Mouse (Mus musculus) liver, embryonic 15.5 days (tissue): ENCODE data around the gene Ltbp1. TPM values are rescaled to one million over a fixed set of nuclear protein-coding genes. Genes with fewer than 3 reads are reported as not detected.

Source experiments
- ATAC-seq: fragments of 200-750 bp; cut with Nextera tagmentation; 2 replicates; pipeline ENCODE4 v1.8.0; 2017; ENCODE audit warnings: moderate number of reproducible peaks, mild to moderate bottlenecking, moderate library complexity; ENCODE audit not compliant: insufficient read depth
- H3K27ac ChIP-seq: fragments of 300-500 bp; sonication (generic); replicated peaks from 2 replicates; pipeline ENCODE4 v1.5.1; 2015; ENCODE audit warnings: mild to moderate bottlenecking, inconsistent platforms
- H3K27me3 ChIP-seq: fragments of 300-500 bp; sonication (generic); 2 replicates; pipeline ENCODE4 v1.6.1; 2015; ENCODE audit warnings: mild to moderate bottlenecking, inconsistent platforms
- H3K36me3 ChIP-seq: fragments of 300-500 bp; sonication (generic); replicated peaks from 2 replicates; pipeline ENCODE4 v1.6.1; 2015; ENCODE audit warnings: moderate library complexity, mild to moderate bottlenecking, inconsistent platforms
- H3K4me1 ChIP-seq: fragments of 300-500 bp; sonication (generic); replicated peaks from 2 replicates; pipeline ENCODE4 v1.6.1; 2015; ENCODE audit warnings: inconsistent platforms
- H3K4me2 ChIP-seq: fragments of 300-500 bp; sonication (generic); 2 replicates; pipeline ENCODE4 v1.6.1; 2015; ENCODE audit warnings: moderate library complexity, mild to moderate bottlenecking, inconsistent platforms
- H3K4me3 ChIP-seq: fragments of 300-500 bp; sonication (generic); replicated peaks from 2 replicates; pipeline ENCODE4 v1.5.1; 2015; ENCODE audit warnings: mild to moderate bottlenecking, inconsistent platforms
- H3K9ac ChIP-seq: fragments of 300-500 bp; sonication (generic); 2 replicates; pipeline ENCODE4 v1.6.1; 2015; ENCODE audit warnings: moderate library complexity, mild to moderate bottlenecking, inconsistent platforms
- H3K9me3 ChIP-seq: fragments of 300-500 bp; sonication (generic); replicated peaks from 2 replicates; pipeline ENCODE4 v1.6.1; 2016; ENCODE audit warnings: inconsistent platforms
- WGBS: fragments of 180-500 bp; shearing (Covaris S2); methylation state at CpG from one replicate; pipeline ENCODE4 v1.1.7; 2015; ENCODE audit warnings: mixed read lengths; ENCODE audit not compliant: insufficient replicate concordance; 5-methylcytosine and 5-hydroxymethylcytosine counted together
- polyA plus RNA-seq: library from polyadenylated mRNA; unstranded; fragments of >200 nt; fragmentation: Nextera tagmentation; extraction: Ambion mirVana; gene quantifications from 2 replicates; pipeline ENCODE4 v1.2.1, GENCODE M21; 2015

Gene Ltbp1
- polyA plus RNA-seq, 1 experiment from 2014 or later, result 1.8 TPM

- H3K9me3 ChIP-seq, result no peaks in the 10 kb centered on the region
- H3K4me2 ChIP-seq, result 0 out of 2 replicates have a peak overlapping the region, but pooled peaks have one; percentile 18
- H3K36me3 ChIP-seq, result no peaks in the 10 kb centered on the region
- WGBS, result 60% methylated on average over 18 of the region's 18 CpGs
- no peak for ATAC-seq
- no peak overlapping the region for H3K9ac ChIP-seq
- H3K27ac ChIP-seq, result no peak overlapping the region
- H3K4me3 ChIP-seq, result no peak overlapping the region
- no peaks in the 10 kb centered on the region for H3K4me1 ChIP-seq
- no peaks in the 10 kb centered on the region for H3K27me3 ChIP-seq
These were observed 302.0 kb downstream of the Ltbp1 start for GRCm38 (mm10) chr17:75307070-75308011.

- no peak for ATAC-seq
- H3K9ac ChIP-seq, result no peak overlapping the region
- 71% methylated on average over 4 of the region's 4 CpGs for WGBS
- H3K27ac ChIP-seq, result no peak overlapping the region
- no peaks in the 10 kb centered on the region for H3K4me1 ChIP-seq
- no peaks in the 10 kb centered on the region for H3K36me3 ChIP-seq
- no peaks in the 10 kb centered on the region for H3K27me3 ChIP-seq
- no peak overlapping the region for H3K4me2 ChIP-seq
- no peaks in the 10 kb centered on the region for H3K9me3 ChIP-seq
- H3K4me3 ChIP-seq, result no peak overlapping the region
These were observed 311.7 kb downstream of the Ltbp1 start for GRCm38 (mm10) chr17:75317106-75317505.

DNA sequence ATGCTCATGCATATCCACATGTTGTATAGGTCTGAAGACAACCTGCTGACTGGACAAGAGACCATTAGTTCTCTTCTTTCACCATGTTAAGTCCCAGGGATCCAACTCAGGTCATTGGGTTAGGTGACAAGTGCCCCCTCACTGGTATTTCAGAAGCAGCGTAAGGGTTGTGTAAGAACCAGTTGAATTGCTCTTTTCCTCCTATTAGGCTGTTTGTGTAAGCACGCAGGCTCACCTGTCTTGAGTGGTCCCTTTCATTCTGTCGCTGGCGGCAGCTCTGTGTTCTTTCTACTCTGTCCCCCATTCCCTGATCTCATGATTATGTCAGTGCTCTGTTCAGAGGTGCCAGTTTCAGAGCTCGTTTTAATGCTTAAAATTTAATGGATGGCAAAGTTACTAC is 317.9 kb downstream of the Ltbp1 start:
- H3K27me3 ChIP-seq, result no peaks in the 10 kb centered on the region
- ATAC-seq, result no peak
- H3K36me3 ChIP-seq, result no peaks in the 10 kb centered on the region
- no peak overlapping the region for H3K9ac ChIP-seq
- no peak overlapping the region for H3K4me2 ChIP-seq
- no peaks in the 10 kb centered on the region for H3K9me3 ChIP-seq
- H3K4me1 ChIP-seq, result no peaks in the 10 kb centered on the region
- 79% methylated on average over 5 of the region's 5 CpGs for WGBS
- H3K27ac ChIP-seq, result no peak overlapping the region
- no peak overlapping the region for H3K4me3 ChIP-seq

DNA sequence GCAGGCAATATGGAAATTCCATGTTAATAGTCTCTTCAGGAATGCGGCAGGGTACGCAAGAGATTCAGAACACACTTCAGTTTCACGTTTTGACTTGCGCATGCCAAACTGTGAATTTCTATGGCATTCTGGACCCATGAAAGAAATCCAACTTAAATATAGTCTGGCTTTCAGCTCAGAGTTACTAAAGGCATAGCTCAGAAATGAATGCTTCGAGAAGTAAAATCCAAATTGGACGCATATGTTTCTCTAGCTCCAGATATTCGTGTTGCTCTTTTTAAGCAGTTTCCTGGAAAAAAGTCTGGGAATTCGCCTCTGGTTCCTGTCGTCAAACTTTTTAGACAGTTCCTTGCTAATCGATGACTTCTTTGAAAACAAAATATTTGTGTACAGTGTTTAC is 318.4 kb downstream of the Ltbp1 start:
- H3K27ac ChIP-seq, result no peak overlapping the region
- no peak overlapping the region for H3K4me2 ChIP-seq
- H3K36me3 ChIP-seq, result no peaks in the 10 kb centered on the region
- no peaks in the 10 kb centered on the region for H3K4me1 ChIP-seq
- WGBS, result 81% methylated on average over 10 of the region's 10 CpGs
- H3K9ac ChIP-seq, result no peak overlapping the region
- H3K9me3 ChIP-seq, result no peaks in the 10 kb centered on the region
- no peak overlapping the region for H3K4me3 ChIP-seq
- no peak for ATAC-seq
- no peaks in the 10 kb centered on the region for H3K27me3 ChIP-seq

DNA sequence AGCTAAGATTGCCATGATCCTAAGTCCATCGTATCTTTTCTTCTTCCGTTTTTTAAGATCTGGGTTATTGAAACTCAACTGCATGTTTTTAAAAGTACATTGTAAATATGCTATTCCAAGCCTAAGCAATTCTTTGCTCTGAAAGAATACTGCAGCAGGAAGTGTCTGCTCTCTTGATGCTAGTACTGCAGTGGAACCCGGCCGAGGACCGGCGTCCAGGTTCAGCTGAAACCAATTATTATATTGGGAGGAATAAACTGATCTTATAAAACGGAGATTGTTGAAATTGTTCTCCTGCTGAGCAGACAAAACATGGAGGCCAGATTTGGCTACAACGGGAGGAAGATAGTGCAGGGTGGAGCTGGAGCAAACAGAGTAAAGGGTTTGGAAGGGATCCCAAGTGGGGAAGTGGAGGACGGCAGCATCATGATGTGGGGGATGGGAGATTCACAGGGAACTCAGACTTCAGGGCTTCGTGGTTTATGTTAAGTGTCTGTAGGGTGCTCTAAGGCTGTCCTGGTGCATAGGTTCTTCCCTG is 322.8 kb downstream of the Ltbp1 start:
- Histone ChIP-seq H3K9me3 (no peaks in the 10 kb centered on the region), H3K4me2 (no peak overlapping the region), H3K4me1 (no peaks in the 10 kb centered on the region), H3K27me3 (no peaks in the 10 kb centered on the region), H3K27ac (no peak overlapping the region), H3K4me3 (no peak overlapping the region), H3K36me3 (no peaks in the 10 kb centered on the region), H3K9ac (no peak overlapping the region)
- ATAC-seq, result no peak
- WGBS, result 71% methylated on average over 10 of the region's 10 CpGs

GRCm38 (mm10) chr17:75330366-75330765 is 325.0 kb downstream of the Ltbp1 start:
- Histone ChIP-seq H3K9me3 (no peaks in the 10 kb centered on the region), H3K4me3 (no peak overlapping the region), H3K36me3 (no peaks in the 10 kb centered on the region), H3K4me2 (no peak overlapping the region), H3K9ac (no peak overlapping the region), H3K4me1 (no peaks in the 10 kb centered on the region), H3K27me3 (no peaks in the 10 kb centered on the region), H3K27ac (no peak overlapping the region)
- 69% methylated on average over 6 of the region's 6 CpGs for WGBS
- no peak for ATAC-seq

DNA sequence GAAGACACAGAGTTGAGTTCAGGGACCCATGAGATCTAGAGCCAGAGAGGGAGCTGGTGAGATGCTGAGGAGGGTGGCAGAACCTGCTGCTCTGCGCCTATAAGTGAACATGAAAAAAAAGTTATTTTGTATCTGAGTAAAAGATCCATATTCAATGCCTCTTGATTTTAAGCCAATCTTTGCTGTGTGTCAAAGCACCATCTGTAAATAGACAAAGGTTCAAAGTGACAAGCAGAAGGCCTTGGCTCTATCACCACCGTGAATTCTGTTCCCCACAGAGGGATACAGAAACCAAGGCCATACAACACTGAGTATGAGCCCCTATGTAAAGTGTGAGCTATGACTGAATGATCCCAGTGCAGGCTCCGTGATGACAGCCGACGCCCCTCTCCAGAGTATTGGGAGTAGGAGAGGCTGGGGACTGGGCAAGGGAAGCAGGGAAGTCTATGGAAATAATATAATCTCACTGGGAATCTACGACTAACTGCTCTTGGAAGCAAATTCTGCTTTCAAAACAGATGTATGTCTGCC is 326.1 kb downstream of the Ltbp1 start:
- Histone ChIP-seq H3K4me2 (no peak overlapping the region), H3K27ac (no peak overlapping the region), H3K9ac (no peak overlapping the region), H3K27me3 (no peaks in the 10 kb centered on the region), H3K4me3 (no peak overlapping the region), H3K36me3 (no peaks in the 10 kb centered on the region), H3K4me1 (no peaks in the 10 kb centered on the region), H3K9me3 (no peaks in the 10 kb centered on the region)
- 71% methylated on average over 6 of the region's 6 CpGs for WGBS
- no peak for ATAC-seq

- ATAC-seq, result no peak
- Histone ChIP-seq H3K4me2 (no peak overlapping the region), H3K27me3 (no peaks in the 10 kb centered on the region), H3K9me3 (no peaks in the 10 kb centered on the region), H3K36me3 (no peaks in the 10 kb centered on the region), H3K9ac (no peak overlapping the region), H3K4me3 (no peak overlapping the region), H3K4me1 (no peaks in the 10 kb centered on the region), H3K27ac (no peak overlapping the region)
- 85% methylated on average over 6 of the region's 6 CpGs for WGBS
These were observed 326.9 kb downstream of the Ltbp1 start for GRCm38 (mm10) chr17:75332289-75332688.

DNA sequence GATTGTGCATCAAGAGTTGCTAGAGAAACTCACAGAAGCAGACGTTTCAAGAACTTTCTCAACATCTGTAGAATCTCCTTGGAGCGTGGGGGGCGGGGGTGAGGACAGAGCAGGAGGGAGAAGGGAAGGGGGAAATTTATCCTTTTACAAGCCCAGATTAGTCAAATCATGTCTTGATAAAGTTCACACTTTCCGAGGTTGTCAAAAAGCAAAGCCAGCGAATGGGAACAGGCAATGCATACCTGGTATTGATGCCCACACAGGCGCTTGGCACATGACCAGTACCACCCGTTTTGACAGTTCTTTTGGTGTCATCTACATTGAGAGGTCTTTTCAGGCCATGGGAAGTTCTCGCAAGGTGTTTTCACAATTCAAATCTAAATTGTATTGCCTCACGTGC is 327.6 kb downstream of the Ltbp1 start:
- Histone ChIP-seq H3K4me3 (no peak overlapping the region), H3K9me3 (no peaks in the 10 kb centered on the region), H3K4me2 (no peak overlapping the region), H3K27me3 (no peaks in the 10 kb centered on the region), H3K36me3 (no peaks in the 10 kb centered on the region), H3K9ac (no peak overlapping the region), H3K4me1 (no peaks in the 10 kb centered on the region), H3K27ac (no peak overlapping the region)
- no peak for ATAC-seq
- 73% methylated on average over 9 of the region's 9 CpGs for WGBS

DNA sequence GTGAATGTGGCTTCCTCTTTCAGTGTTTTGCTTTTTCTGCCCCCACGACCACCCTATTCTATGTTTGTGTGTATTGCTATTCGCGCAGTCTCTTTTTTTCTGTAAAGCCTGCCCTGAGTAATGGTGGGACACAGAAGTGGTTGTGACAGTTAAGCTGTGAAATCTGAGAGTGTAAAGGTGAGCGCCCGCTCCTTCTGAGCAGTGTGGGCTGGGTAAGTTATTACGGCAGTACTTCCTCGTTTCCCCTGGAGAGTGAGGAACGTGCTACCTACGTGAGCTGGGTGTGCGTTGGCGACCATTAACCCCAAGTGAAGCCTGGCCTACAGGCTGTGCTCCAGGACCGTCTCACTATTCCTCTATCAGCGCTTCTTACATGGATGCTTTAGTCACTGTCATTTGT is 328.4 kb downstream of the Ltbp1 start:
- no peaks in the 10 kb centered on the region for H3K27me3 ChIP-seq
- H3K27ac ChIP-seq, result no peak overlapping the region
- WGBS, result 66% methylated on average over 13 of the region's 13 CpGs
- H3K4me2 ChIP-seq, result no peak overlapping the region
- no peak for ATAC-seq
- no peak overlapping the region for H3K4me3 ChIP-seq
- H3K4me1 ChIP-seq, result no peaks in the 10 kb centered on the region
- H3K9ac ChIP-seq, result no peak overlapping the region
- H3K9me3 ChIP-seq, result no peaks in the 10 kb centered on the region
- H3K36me3 ChIP-seq, result no peaks in the 10 kb centered on the region

GRCm38 (mm10) chr17:75335649-75336048 is 330.3 kb downstream of the Ltbp1 start:
- H3K27me3 ChIP-seq, result no peaks in the 10 kb centered on the region
- H3K4me2 ChIP-seq, result no peak overlapping the region
- H3K4me3 ChIP-seq, result no peak overlapping the region
- H3K4me1 ChIP-seq, result no peaks in the 10 kb centered on the region
- 57% methylated on average over 9 of the region's 9 CpGs for WGBS
- no peak overlapping the region for H3K27ac ChIP-seq
- H3K36me3 ChIP-seq, result no peaks in the 10 kb centered on the region
- no peaks in the 10 kb centered on the region for H3K9me3 ChIP-seq
- no peak overlapping the region for H3K9ac ChIP-seq
- no peak for ATAC-seq
